ENCODE assay signal across 11 mouse cellular contexts in the genomic region with DNA sequence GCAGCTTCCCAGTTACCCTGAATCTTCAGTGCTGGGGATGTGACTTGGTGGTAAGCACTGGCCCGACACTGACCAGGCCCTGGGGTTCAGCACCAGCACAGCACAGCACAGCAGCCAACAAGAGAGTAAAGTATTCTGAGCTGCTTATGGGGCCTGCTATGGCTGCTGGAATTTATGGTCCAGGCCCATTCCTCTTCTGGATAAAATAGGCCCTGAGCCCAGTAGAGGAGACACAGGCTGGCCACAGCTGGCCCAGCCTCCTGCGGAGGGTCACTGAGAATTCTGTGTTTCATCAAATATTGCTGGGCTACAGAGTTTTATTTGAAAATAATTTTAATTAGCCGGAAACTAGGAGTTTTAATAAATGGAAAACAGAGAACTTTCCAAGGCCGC. TPM values are rescaled to one million over a fixed set of nuclear protein-coding genes. Genes with fewer than 3 reads are reported as not detected.
A peak's percentile ranks its signal among the peaks of the same experiment; 100 is the strongest.
DNase-seq lines count a peak whose midpoint lies in the region; ATAC-seq lines count a peak whose summit lies in the region.
"Had no signal": no experiment of that assay in that cellular context is flagged by ENCODE, and none has a peak within 500 bp of the region (broad histone marks: within the 10 kb centered on the region; RNA-seq: fewer than 3 reads in every experiment).

No protein-coding gene starts in this region.

- H3K4me2 ChIP-seq in lung, embryonic 16.5 days (ENCODE audit: low read depth, low read length): no peak overlapping the region
- H3K4me2 ChIP-seq in embryonic facial prominence, embryonic 13.5 days: no peak overlapping the region
- peak overlapping the region; percentile 59 for H3K4me2 ChIP-seq in heart, embryonic 13.5 days
- H3K4me2 ChIP-seq in liver, embryonic 15.5 days: peak overlapping the region; percentile 79
- H3K4me2 ChIP-seq: forebrain, embryonic 15.5 days had no signal

- H3K27me3 ChIP-seq in lung, embryonic 16.5 days (ENCODE audit: control insufficient read depth, insufficient read depth, low read depth, low read length): no peaks in the 10 kb centered on the region
- no peaks in the 10 kb centered on the region for H3K27me3 ChIP-seq in embryonic facial prominence, embryonic 13.5 days
- H3K27me3 ChIP-seq in heart, embryonic 13.5 days (replicated peaks): no peaks in the 10 kb centered on the region
- H3K27me3 ChIP-seq in liver, embryonic 15.5 days: no peaks in the 10 kb centered on the region
- H3K27me3 ChIP-seq: Patski had no signal

- H3K9ac ChIP-seq in lung, embryonic 16.5 days (ENCODE audit: low read length): no peak overlapping the region
- H3K9ac ChIP-seq in embryonic facial prominence, embryonic 13.5 days: no peak overlapping the region
- peak overlapping the region; percentile 74; the same call in 1 of the 2 replicates for H3K9ac ChIP-seq in heart, embryonic 13.5 days
- H3K9ac ChIP-seq in liver, embryonic 15.5 days: no peak overlapping the region
- H3K9ac ChIP-seq: forebrain, embryonic 15.5 days had no signal

- ATAC-seq in lung, embryonic 16.5 days (ENCODE audit: low read depth): no peak
- no peak for ATAC-seq in embryonic facial prominence, embryonic 13.5 days (ENCODE audit: insufficient number of reproducible peaks, insufficient read depth, low FRiP score, low TSS enrichment, low read depth)
- ATAC-seq in heart, embryonic 13.5 days (ENCODE audit: extremely low read depth, insufficient number of reproducible peaks, low FRiP score, low TSS enrichment): no peak
- no peak for ATAC-seq in liver, embryonic 15.5 days (ENCODE audit: insufficient read depth)
- ATAC-seq: forebrain, embryonic 15.5 days; Patski had no signal

- no peaks in the 10 kb centered on the region for H3K36me3 ChIP-seq in lung, embryonic 16.5 days (ENCODE audit: control insufficient read depth, insufficient read depth, low read length)
- no peaks in the 10 kb centered on the region for H3K36me3 ChIP-seq in embryonic facial prominence, embryonic 13.5 days
- peaks cover 8% of the 10 kb centered on the region; the same call in 1 of the 2 replicates for H3K36me3 ChIP-seq in heart, embryonic 13.5 days
- no peaks in the 10 kb centered on the region for H3K36me3 ChIP-seq in liver, embryonic 15.5 days (replicated peaks)
- H3K36me3 ChIP-seq: forebrain, embryonic 15.5 days had no signal

- no peak for DNase-seq in lung, postnatal 10 days
- no peak for DNase-seq in yolk sac, embryonic 10.5 days (ENCODE audit: low spot score)
- DNase-seq in adrenal gland, postnatal 4 days (ENCODE audit: low spot score in 2 of 2): no peak
- DNase-seq: cerebellum, adult 2 months; right cerebral cortex, postnatal 14 days had no signal

- H3K4me3 ChIP-seq in lung, embryonic 16.5 days (ENCODE audit: low read length): no peak overlapping the region
- H3K4me3 ChIP-seq in embryonic facial prominence, embryonic 13.5 days: no peak overlapping the region
- peak overlapping the region; percentile 37; the same call in 1 of the 2 replicates for H3K4me3 ChIP-seq in heart, embryonic 13.5 days
- no peak overlapping the region for H3K4me3 ChIP-seq in liver, embryonic 15.5 days (replicated peaks)
- H3K4me3 ChIP-seq: forebrain, embryonic 15.5 days had no signal

- 71% methylated on average over 4 of the region's 4 CpGs for WGBS in lung, embryonic 16.5 days
- WGBS in embryonic facial prominence, embryonic 13.5 days: 60% methylated on average over 4 of the region's 4 CpGs
- 87% methylated on average over 4 of the region's 4 CpGs for WGBS in heart, embryonic 13.5 days
- WGBS in liver, embryonic 15.5 days (ENCODE audit: insufficient replicate concordance): 66% methylated on average over 4 of the region's 4 CpGs

- H3K9me3 ChIP-seq in lung, embryonic 16.5 days (ENCODE audit: control insufficient read depth, low read length): peaks cover 6% of the 10 kb centered on the region; the same call in 1 of the 2 replicates
- peaks cover 6% of the 10 kb centered on the region for H3K9me3 ChIP-seq in embryonic facial prominence, embryonic 13.5 days
- H3K9me3 ChIP-seq in heart, embryonic 13.5 days: peaks cover 5% of the 10 kb centered on the region; the same call in 1 of the 2 replicates
- H3K9me3 ChIP-seq in liver, embryonic 15.5 days (replicated peaks): 0 out of 2 replicates have a peak, but pooled peaks cover 3% of the 10 kb centered on the region
- H3K9me3 ChIP-seq: forebrain, embryonic 15.5 days had no signal

- peak overlapping the region; percentile 87 for H3K27ac ChIP-seq in lung, embryonic 16.5 days (ENCODE audit: low read length)
- peak overlapping the region; percentile 95 for H3K27ac ChIP-seq in embryonic facial prominence, embryonic 13.5 days
- peak overlapping the region; percentile 81 for H3K27ac ChIP-seq in heart, embryonic 13.5 days (replicated peaks)
- peak overlapping the region; percentile 91; the same call in 1 of the 2 replicates for H3K27ac ChIP-seq in liver, embryonic 15.5 days (replicated peaks)
- H3K27ac ChIP-seq: forebrain, embryonic 15.5 days had no signal

- peaks cover 40% of the 10 kb centered on the region for H3K4me1 ChIP-seq in lung, embryonic 16.5 days (replicated peaks; ENCODE audit: control insufficient read depth, insufficient read depth, low read length)
- H3K4me1 ChIP-seq in embryonic facial prominence, embryonic 13.5 days: peaks cover 42% of the 10 kb centered on the region
- peaks cover 46% of the 10 kb centered on the region for H3K4me1 ChIP-seq in heart, embryonic 13.5 days
- H3K4me1 ChIP-seq in liver, embryonic 15.5 days (replicated peaks): peaks cover 71% of the 10 kb centered on the region

RNA-seq across cellular contexts. Expression of gene Zfp36l2, which starts 7.8 kb away (rescaled TPM):
- 10.1 and 11.2 TPM in 2 replicates for polyA plus RNA-seq in lung, embryonic 16.5 days (2015; fragmentation: Nextera tagmentation; extraction: Ambion mirVana)
- 20.8 and 21.3 TPM in 2 replicates for polyA plus RNA-seq in embryonic facial prominence, embryonic 13.5 days (2015; fragmentation: Nextera tagmentation; extraction: Ambion mirVana)
- polyA plus RNA-seq in heart, embryonic 13.5 days (2015; fragmentation: Nextera tagmentation; extraction: Ambion mirVana): 5.6 and 6.2 TPM in 2 replicates
- polyA plus RNA-seq in liver, embryonic 15.5 days (2015; fragmentation: Nextera tagmentation; extraction: Ambion mirVana): 6.8 and 7.4 TPM in 2 replicates
- 10 to 100 TPM; 65.6 to 71.3 TPM for total RNA-seq in adrenal gland, postnatal 4 days (2021)

Comparison
In these comparisons a context has a peak if more than half of its experiments do, and no peak if none do; other contexts are left out.
1. H3K4me2 ChIP-seq: peak in heart, embryonic 13.5 days (single experiment) and liver, embryonic 15.5 days (single experiment); none in lung, embryonic 16.5 days (single experiment) and embryonic facial prominence, embryonic 13.5 days (single experiment).
2. Peak in every context shown above with its lines, with median percentiles within 50 percentile points of each other: H3K27ac ChIP-seq.